Mouse (Mus musculus) ES-Bruce4 (cell line): ENCODE results near the gene Ano1. TPM values are rescaled to one million over a fixed set of nuclear protein-coding genes. Genes with fewer than 3 reads are reported as not detected.

Experiments
- H3K27ac ChIP-seq: 2 replicates; pipeline ENCODE4 v1.5.1; 2012; ENCODE audit warnings: low read length, inconsistent platforms; ENCODE audit not compliant: insufficient read depth
- H3K27me3 ChIP-seq: 2 replicates; pipeline ENCODE4 v1.6.1; 2012; ENCODE audit warnings: mild to moderate bottlenecking, low read length, inconsistent platforms; ENCODE audit not compliant: control insufficient read depth, poor library complexity, insufficient read depth, severe bottlenecking
- H3K36me3 ChIP-seq: 2 replicates; pipeline ENCODE4 v1.6.1; 2012; ENCODE audit warnings: inconsistent platforms, mild to moderate bottlenecking, low read length, moderate library complexity; ENCODE audit not compliant: control insufficient read depth, poor library complexity, insufficient read depth, severe bottlenecking
- H3K4me1 ChIP-seq: one replicate; pipeline ENCODE4 v1.8.1; 2011; ENCODE audit warnings: low read length; ENCODE audit not compliant: control insufficient read depth, insufficient read depth
- H3K4me3 ChIP-seq: 2 replicates; pipeline ENCODE4 v1.5.1; 2011; ENCODE audit warnings: low read depth, mild to moderate bottlenecking, low read length
- H3K9ac ChIP-seq: 2 replicates; pipeline ENCODE4 v1.6.1; 2012; ENCODE audit warnings: low read depth, mild to moderate bottlenecking, inconsistent platforms; ENCODE audit not compliant: poor library complexity, severe bottlenecking
- H3K9me3 ChIP-seq: replicated peaks from 2 replicates; pipeline ENCODE4 v1.6.1; 2012; ENCODE audit warnings: mild to moderate bottlenecking, low read length, inconsistent platforms; ENCODE audit not compliant: control insufficient read depth, poor library complexity, insufficient read depth, severe bottlenecking
- CTCF ChIP-seq: IDR thresholded peaks from one replicate; pipeline ENCODE4 v1.8.1; 2011; ENCODE audit warnings: low read depth, low read length
- EP300 ChIP-seq: IDR thresholded peaks from 2 replicates; pipeline ENCODE4 v1.6.1; 2011; ENCODE audit warnings: low read depth, low read length; ENCODE audit not compliant: insufficient read depth
- POLR2A ChIP-seq: IDR thresholded peaks from one replicate; pipeline ENCODE4 v1.8.1; 2011; ENCODE audit warnings: low read length; ENCODE audit not compliant: insufficient read depth
- polyA plus RNA-seq: library from polyadenylated mRNA; stranded (reverse); fragments of >200 nt; gene quantifications from 2 replicates; pipeline ENCODE4 v1.2.4, GENCODE M21; 2011; ENCODE audit warnings: low read depth; ENCODE audit not compliant: missing spikeins, insufficient read depth, insufficient read length

Ano1 gene
- polyA plus RNA-seq, 1 experiment = 1.7 TPM

GRCm38 (mm10) chr7:144684467-144684866, 67.3 kb downstream of the Ano1 start:
- Histone ChIP-seq H3K36me3 (no peaks in the 10 kb centered on the region), H3K27me3 (no peaks in the 10 kb centered on the region), H3K9ac (no peak overlapping the region), H3K4me3 (no peak overlapping the region), H3K27ac (no peak overlapping the region), H3K4me1 (no peaks in the 10 kb centered on the region), H3K9me3 (no peaks in the 10 kb centered on the region)
- TF ChIP-seq EP300 (no peak), POLR2A (no peak), CTCF (no peak)

- H3K4me3 ChIP-seq = no peak overlapping the region
- peaks cover 5% of the 10 kb centered on the region for H3K27me3 ChIP-seq
- H3K4me1 ChIP-seq = no peaks in the 10 kb centered on the region
- no peak overlapping the region for H3K27ac ChIP-seq
- no peaks in the 10 kb centered on the region for H3K36me3 ChIP-seq
- H3K9ac ChIP-seq = no peak overlapping the region
- TF ChIP-seq EP300 (no peak), POLR2A (no peak), CTCF (no peak)
- no peaks in the 10 kb centered on the region for H3K9me3 ChIP-seq
Measured at GRCm38 (mm10) chr7:144680096-144680495, 71.7 kb downstream of the Ano1 start.

GRCm38 (mm10) chr7:144678241-144679030, 73.3 kb downstream of the Ano1 start:
- no peaks in the 10 kb centered on the region for H3K9me3 ChIP-seq
- H3K4me3 ChIP-seq = peak overlapping the region; percentile 50
- peak overlapping the region; percentile 30 for H3K9ac ChIP-seq
- H3K4me1 ChIP-seq = no peaks in the 10 kb centered on the region
- TF ChIP-seq EP300 (no peak), POLR2A (no peak), CTCF (no peak)
- H3K27ac ChIP-seq = no peak overlapping the region
- no peaks in the 10 kb centered on the region for H3K36me3 ChIP-seq
- peaks cover 5% of the 10 kb centered on the region for H3K27me3 ChIP-seq

GRCm38 (mm10) chr7:144677341-144678086, 74.3 kb downstream of the Ano1 start:
- H3K27ac ChIP-seq = no peak overlapping the region
- no peak overlapping the region for H3K9ac ChIP-seq
- H3K9me3 ChIP-seq = no peaks in the 10 kb centered on the region
- no peak for TF ChIP-seq POLR2A
- no peak for TF ChIP-seq EP300
- no peak for TF ChIP-seq CTCF
- no peak overlapping the region for H3K4me3 ChIP-seq
- H3K36me3 ChIP-seq = no peaks in the 10 kb centered on the region
- H3K27me3 ChIP-seq = peaks cover 5% of the 10 kb centered on the region
- H3K4me1 ChIP-seq = no peaks in the 10 kb centered on the region

- H3K27ac ChIP-seq = no peak overlapping the region
- H3K4me1 ChIP-seq = no peaks in the 10 kb centered on the region
- no peaks in the 10 kb centered on the region for H3K9me3 ChIP-seq
- H3K4me3 ChIP-seq = no peak overlapping the region
- no peak overlapping the region for H3K9ac ChIP-seq
- no peaks in the 10 kb centered on the region for H3K36me3 ChIP-seq
- peaks cover 5% of the 10 kb centered on the region for H3K27me3 ChIP-seq
- no peak for TF ChIP-seq POLR2A
- no peak for TF ChIP-seq CTCF
- TF ChIP-seq EP300 = no peak
Measured at GRCm38 (mm10) chr7:144675632-144676031, 76.1 kb downstream of the Ano1 start.

GRCm38 (mm10) chr7:144669895-144670294, 81.9 kb downstream of the Ano1 start:
- Histone ChIP-seq H3K9ac (no peak overlapping the region), H3K27ac (no peak overlapping the region), H3K4me3 (no peak overlapping the region), H3K9me3 (no peaks in the 10 kb centered on the region), H3K36me3 (no peaks in the 10 kb centered on the region), H3K27me3 (no peaks in the 10 kb centered on the region), H3K4me1 (no peaks in the 10 kb centered on the region)
- TF ChIP-seq CTCF = no peak
- no peak for TF ChIP-seq POLR2A
- no peak for TF ChIP-seq EP300
